In genomic region chr5:72587192-72587681, GRCm38 (mm10) we compare ENCODE assay signal across 9 mouse cellular contexts. TPM values are rescaled to one million over a fixed set of nuclear protein-coding genes. Genes with fewer than 3 reads are reported as not detected.
A peak's percentile ranks its signal among the peaks of the same experiment; 100 is the strongest.
DNase-seq lines count a peak whose midpoint lies in the region; ATAC-seq lines count a peak whose summit lies in the region.
"Had no signal": no experiment of that assay in that cellular context is flagged by ENCODE, and none has a peak within 500 bp of the region (broad histone marks: within the 10 kb centered on the region; RNA-seq: fewer than 3 reads in every experiment).

Gene Gm5868 (minus strand): TSS chr5:72587551.

- peak within 1 kb of the TSS; percentile 58 for H3K4me2 ChIP-seq in liver, embryonic 12.5 days
- peak within 1 kb of the TSS; percentile 76 for H3K4me2 ChIP-seq in stomach, embryonic 15.5 days

- no peak for ATAC-seq in liver, embryonic 12.5 days
- ATAC-seq in stomach, embryonic 15.5 days (ENCODE audit: insufficient read depth, low FRiP score, low read depth) = no peak

- peaks cover 42% of the 10 kb centered on the region for H3K27me3 ChIP-seq in liver, embryonic 12.5 days (replicated peaks)
- H3K27me3 ChIP-seq in stomach, embryonic 15.5 days (replicated peaks) = peaks cover 13% of the 10 kb centered on the region

- WGBS in liver, embryonic 12.5 days (ENCODE audit: insufficient replicate concordance) = 5% methylated on average over 32 of the region's 38 CpGs
- 3% methylated on average over 32 of the region's 38 CpGs for WGBS in stomach, embryonic 15.5 days

- no peaks in the 10 kb centered on the region for H3K36me3 ChIP-seq in liver, embryonic 12.5 days
- H3K36me3 ChIP-seq in stomach, embryonic 15.5 days = no peaks in the 10 kb centered on the region

- H3K27ac ChIP-seq in liver, embryonic 12.5 days = no peak within 1 kb of the TSS
- H3K27ac ChIP-seq in stomach, embryonic 15.5 days = no peak within 1 kb of the TSS

- H3K9ac ChIP-seq in liver, embryonic 12.5 days = no peak within 1 kb of the TSS
- H3K9ac ChIP-seq in stomach, embryonic 15.5 days = no peak within 1 kb of the TSS

- intact Hi-C loops in left cerebral cortex, postnatal 14 days (cut with DNase I) = loop anchor here (5.0 kb wide), 1 partner anchor 420 kb away; the partner anchor contains the start of gene Slc10a4

- H3K4me1 ChIP-seq in liver, embryonic 12.5 days = no peaks in the 10 kb centered on the region
- H3K4me1 ChIP-seq in stomach, embryonic 15.5 days = peaks cover 7% of the 10 kb centered on the region; the same call in 1 of the 2 replicates

- H3K9me3 ChIP-seq in liver, embryonic 12.5 days (replicated peaks) = no peaks in the 10 kb centered on the region
- H3K9me3 ChIP-seq in stomach, embryonic 15.5 days = no peaks in the 10 kb centered on the region

- peak within 1 kb of the TSS; percentile 31 for H3K4me3 ChIP-seq in liver, embryonic 12.5 days
- peak within 1 kb of the TSS; percentile 37 for H3K4me3 ChIP-seq in stomach, embryonic 15.5 days (replicated peaks)
- H3K4me3 ChIP-seq: erythroblast, embryonic 14.5 days had no signal

- peak; percentile 13 for DNase-seq in adrenal gland, adult 2 months
- DNase-seq in adrenal gland, adult 8-10 months = no peak
- peak; percentile 9 for DNase-seq in ovary, postnatal 36 days (ENCODE audit: low spot score)
- no peak for DNase-seq in ovary, postnatal 14 days (ENCODE audit: low spot score)
- no peak for DNase-seq in right cerebral cortex, postnatal 14 days
- DNase-seq in left cerebral cortex, postnatal 14 days (ENCODE audit: low spot score in 2 of 2) = no peak

RNA-seq across cellular contexts. Expression of gene Gm5868, which starts in this region (rescaled TPM):
- 1 to 10 TPM; 1.4 to 1.8 TPM for total RNA-seq in adrenal gland, adult 2 months (2021)
- not detected in 2 replicates for polyA plus RNA-seq in adrenal gland, adult 2 months (2012; rRNA removed)
- total RNA-seq in adrenal gland, adult 8-10 months (2022) = 1 to 10 TPM in 3 of 4 experiments, under 1 TPM in 1; 0.64 to 2.3 (median 1.5) TPM
- not detected in 2 replicates for polyA plus RNA-seq in liver, embryonic 12.5 days (2016; fragmentation: Nextera tagmentation; extraction: Ambion mirVana)
- 0.41 and 0.67 TPM in 2 replicates for polyA plus RNA-seq in stomach, embryonic 15.5 days (2015; fragmentation: Nextera tagmentation; extraction: Ambion mirVana)
- under 1 TPM; 0.26 to 0.44 TPM for total RNA-seq in left cerebral cortex, postnatal 14 days (2021)
- polyA plus RNA-seq: erythroblast, embryonic 14.5 days had no signal

Comparison
In these comparisons a context has a peak if more than half of its experiments do, and no peak if none do; other contexts are left out.
1. DNase-seq: peak in adrenal gland, adult 2 months (single experiment) and ovary, postnatal 36 days (single experiment); none in adrenal gland, adult 8-10 months (single experiment), ovary, postnatal 14 days (single experiment), right cerebral cortex, postnatal 14 days (single experiment) and left cerebral cortex, postnatal 14 days (0 of 2).